Mouse (Mus musculus) ES-E14 (cell line): Measurements from ENCODE around the gene Paqr7. TPM values are rescaled to one million over a fixed set of nuclear protein-coding genes. Genes with fewer than 3 reads are reported as not detected.
"Not testable (repeated sequence)": the region's sequence is repeated elsewhere in the genome, so short reads cannot be mapped to it uniquely, and the experiment has no call there.

Experiments used
- DNase-seq: peaks from one replicate; pipeline ENCODE4 v3.0.0-alpha.2; 2013; ENCODE audit warnings: low read depth, low spot score
- H3K27ac ChIP-seq: 2 replicates; pipeline ENCODE4 v1.5.1; 2012; ENCODE audit warnings: low read depth, mild to moderate bottlenecking, low read length, moderate library complexity, mixed read lengths; ENCODE audit not compliant: poor library complexity, insufficient read depth, severe bottlenecking
- H3K36me3 ChIP-seq: 2 replicates; pipeline ENCODE4 v1.6.1; 2012; ENCODE audit warnings: mild to moderate bottlenecking, low read length, moderate library complexity, mixed read lengths; ENCODE audit not compliant: control insufficient read depth, poor library complexity, insufficient read depth, severe bottlenecking
- H3K4me1 ChIP-seq, 2 experiments: fragments of 150-350 bp in 1 of 2; sonication (generic) in 1 of 2; 2 replicates each; pipeline ENCODE4 v1.6.1; 2012; ENCODE audit warnings: low read length in 2 of 2, mild to moderate bottlenecking in 1 of 2, mixed read lengths in 1 of 2; ENCODE audit not compliant: control insufficient read depth in 2 of 2, insufficient read depth in 2 of 2, poor library complexity in 1 of 2
- H3K4me3 ChIP-seq, 2 experiments: fragments of 150-350 bp in 1 of 2; sonication (generic) in 1 of 2; 2 replicates each; pipeline ENCODE4 v1.5.1; 2012; ENCODE audit warnings: low read length in 2 of 2, low read depth in 1 of 2, mild to moderate bottlenecking in 1 of 2, mixed read lengths in 1 of 2; ENCODE audit not compliant: insufficient read depth in 1 of 2, poor library complexity in 1 of 2, severe bottlenecking in 1 of 2
- H3K9ac ChIP-seq: 2 replicates; pipeline ENCODE4 v1.6.1; 2012; ENCODE audit warnings: low read depth, mild to moderate bottlenecking, low read length, mixed read lengths; ENCODE audit not compliant: poor library complexity, insufficient read depth, severe bottlenecking
- H3K9me3 ChIP-seq: fragments of 150-350 bp; sonication (generic); 2 replicates; pipeline ENCODE4 v1.6.1; 2012; ENCODE audit warnings: low read depth, mild to moderate bottlenecking, low read length; ENCODE audit not compliant: control insufficient read depth, insufficient read depth
- CHD2 ChIP-seq: IDR thresholded peaks from 2 replicates; pipeline ENCODE4 v1.6.1; 2014; ENCODE audit warnings: mild to moderate bottlenecking, low read depth, low read length, inconsistent platforms
- HCFC1 ChIP-seq: IDR thresholded peaks from 2 replicates; pipeline ENCODE4 v1.6.1; 2012; ENCODE audit warnings: low read length, inconsistent platforms, borderline replicate concordance; ENCODE audit not compliant: insufficient read depth
- MAFK ChIP-seq: IDR thresholded peaks from 2 replicates; pipeline ENCODE4 v1.6.1; 2014; ENCODE audit warnings: mild to moderate bottlenecking, low read depth, low read length, inconsistent platforms; ENCODE audit not compliant: insufficient read depth
- ZC3H11A ChIP-seq: IDR thresholded peaks from 2 replicates; pipeline ENCODE4 v1.6.1; 2012; ENCODE audit warnings: low read depth, mild to moderate bottlenecking, inconsistent platforms, low read length, borderline replicate concordance
- ZNF384 ChIP-seq: IDR thresholded peaks from 2 replicates; pipeline ENCODE4 v1.6.1; 2012; ENCODE audit warnings: low read depth, low read length, inconsistent platforms
- in situ Hi-C, 2 experiments: fragments of 600-800 bp; cut with MboI; formaldehyde crosslinking; loops; one replicate each; pipeline ENCODE4 v1.15.1; 2025; ENCODE audit warnings: low sequenced_read_pairs in 2 of 2, inconsistent platforms in 1 of 2; ENCODE audit not compliant: unreplicated experiment in 2 of 2
- total RNA-seq: library from RNA; depleted of rRNA; stranded (reverse); fragments of 300-350 nt; gene quantifications from 2 replicates; pipeline ENCODE4 v1.2.3, GENCODE M21; 2012

Gene Paqr7
- total RNA-seq, 1 experiment, result 4.8 TPM

GRCm38 (mm10) chr4:134497986-134498731, 1.7 kb downstream of the Paqr7 start:
- no peak overlapping the region for H3K9ac ChIP-seq
- TF ChIP-seq ZC3H11A, result no peak
- H3K4me1 ChIP-seq, result peaks cover 8 to 19% of the 10 kb centered on the region in 2 experiments; a peak in 3 of 4 replicates
- in situ Hi-C loops, result no loop called here
- H3K4me3 ChIP-seq, result no peak overlapping the region
- H3K36me3 ChIP-seq, result no peaks in the 10 kb centered on the region
- no peak overlapping the region for H3K27ac ChIP-seq
- DNase-seq, result no peak
- H3K9me3 ChIP-seq, result no peaks in the 10 kb centered on the region

GRCm38 (mm10) chr4:134498983-134499382, 2.5 kb downstream of the Paqr7 start:
- H3K9me3 ChIP-seq, H3K36me3 ChIP-seq, H3K27ac ChIP-seq, H3K4me3 ChIP-seq, in situ Hi-C loops, DNase-seq, H3K9ac ChIP-seq: not testable (repeated sequence)
- H3K4me1 ChIP-seq, result peaks cover 8 to 18% of the 10 kb centered on the region in 2 experiments; a peak in 3 of 4 replicates

GRCm38 (mm10) chr4:134501095-134501494, 4.6 kb downstream of the Paqr7 start:
- in situ Hi-C loops, result no loop called here
- Histone ChIP-seq H3K4me1 (peaks cover 3 to 8% of the 10 kb centered on the region in 2 experiments; a peak in 1 of 4 replicates), H3K9me3 (no peaks in the 10 kb centered on the region), H3K4me3 (no peak overlapping the region), H3K36me3 (no peaks in the 10 kb centered on the region), H3K9ac (no peak overlapping the region), H3K27ac (no peak overlapping the region)
- no peak for DNase-seq
- TF ChIP-seq ZC3H11A, result no peak
- no peak for TF ChIP-seq ZNF384
- no peak for TF ChIP-seq CHD2
- TF ChIP-seq HCFC1, result no peak
- TF ChIP-seq MAFK, result no peak

- no peak for DNase-seq
- H3K27ac ChIP-seq, result no peak overlapping the region
- H3K4me1 ChIP-seq, result peaks cover 0 to 6% of the 10 kb centered on the region in 2 experiments; a peak in 2 of 4 replicates
- TF ChIP-seq CHD2, result no peak
- in situ Hi-C loops, result no loop called here
- H3K9me3 ChIP-seq, result no peaks in the 10 kb centered on the region
- H3K4me3 ChIP-seq, result no peak overlapping the region
- no peak overlapping the region for H3K9ac ChIP-seq
- H3K36me3 ChIP-seq, result no peaks in the 10 kb centered on the region
Observed at GRCm38 (mm10) chr4:134503686-134504357, 7.3 kb downstream of the Paqr7 start.

- TF ChIP-seq HCFC1 (no peak), ZC3H11A (no peak), CHD2 (no peak), ZNF384 (no peak), MAFK (no peak)
- no peak overlapping the region for H3K27ac ChIP-seq
- H3K4me3 ChIP-seq, result no peak overlapping the region
- peaks cover 0 to 6% of the 10 kb centered on the region in 2 experiments; a peak in 2 of 4 replicates for H3K4me1 ChIP-seq
- H3K9me3 ChIP-seq, result no peaks in the 10 kb centered on the region
- in situ Hi-C loops, result no loop called here
- no peak overlapping the region for H3K9ac ChIP-seq
- no peak for DNase-seq
- no peaks in the 10 kb centered on the region for H3K36me3 ChIP-seq
Observed at GRCm38 (mm10) chr4:134505303-134505789, 8.8 kb downstream of the Paqr7 start.
